Mouse (Mus musculus): ENCODE results near the gene Lmntd2. TPM values are rescaled to one million over a fixed set of nuclear protein-coding genes. Genes with fewer than 3 reads are reported as not detected.

The Lmntd2 gene
- total RNA-seq, 2 experiments from 2014 or later: not detected

- Histone ChIP-seq H3K27ac (peak overlapping the region; percentile 46; the same call in 1 of the 2 replicates), H3K4me3 (no peak overlapping the region; the same call in 1 of the 2 replicates)
- DNase-seq: no peak
- TF ChIP-seq CTCF (IDR thresholded peaks at IDR 0.05): no peak
- intact Hi-C loops (cut with DNase I): loop anchor here (2.0 to 10.0 kb wide), 2 partner anchors 140 to 222 kb away; partner anchors contain the start of genes Pidd1 and Rplp2
These were observed 8.9 kb upstream of the Lmntd2 start for GRCm38 (mm10) chr7:141222696-141223215.

- intact Hi-C loops (cut with DNase I): loop anchor here (2.0 to 10.0 kb wide), 2 partner anchors 141 to 223 kb away; partner anchors contain the start of genes Pidd1 and Rplp2
- Histone ChIP-seq H3K27ac (peak overlapping the region; percentile 46), H3K4me3 (peak overlapping the region; percentile 67)
- TF ChIP-seq CTCF (IDR thresholded peaks at IDR 0.05): no peak
- no peak for DNase-seq
These were observed 8.2 kb upstream of the Lmntd2 start for GRCm38 (mm10) chr7:141222126-141222467.

- intact Hi-C loops (cut with DNase I): loop anchor here (2.0 to 10.0 kb wide), 2 partner anchors 141 to 223 kb away; partner anchors contain the start of genes Pidd1 and Rplp2
- H3K4me3 ChIP-seq: peak overlapping the region; percentile 67
- H3K27ac ChIP-seq: peak overlapping the region; percentile 55
- TF ChIP-seq CTCF (IDR thresholded peaks at IDR 0.05): peak; percentile 15; the same call in 1 of the 2 replicates
- peak; percentile 97 for DNase-seq
These were observed 7.6 kb upstream of the Lmntd2 start for GRCm38 (mm10) chr7:141221249-141222125.

GRCm38 (mm10) chr7:141220377-141220776 lies 6.5 kb upstream of the Lmntd2 start:
- no peak for DNase-seq
- TF ChIP-seq CTCF (IDR thresholded peaks at IDR 0.05): no peak
- Histone ChIP-seq H3K4me3 (no peak overlapping the region), H3K27ac (no peak overlapping the region)
- intact Hi-C loops (cut with DNase I): loop anchor here (10.0 kb wide), 1 partner anchor 224 kb away; the partner anchor contains the start of genes Pidd1 and Rplp2

- intact Hi-C loops (cut with DNase I): loop anchor here (10.0 kb wide), 1 partner anchor 225 kb away; the partner anchor contains the start of genes Pidd1 and Rplp2
- no peak overlapping the region for H3K4me3 ChIP-seq
- TF ChIP-seq CTCF (IDR thresholded peaks at IDR 0.05): no peak
These were observed 5.7 kb upstream of the Lmntd2 start for GRCm38 (mm10) chr7:141219558-141220099.

GRCm38 (mm10) chr7:141218557-141219133 lies 4.8 kb upstream of the Lmntd2 start:
- Histone ChIP-seq H3K4me3 (no peak overlapping the region), H3K27ac (no peak overlapping the region)
- no peak for DNase-seq
- TF ChIP-seq CTCF (IDR thresholded peaks at IDR 0.05): no peak
- intact Hi-C loops (cut with DNase I): no loop called here

More at GRCm38 (mm10) chr7:141219558-141220099, 5.7 kb upstream of the Lmntd2 start:
- H3K27ac ChIP-seq: no peak overlapping the region
- no peak for DNase-seq

- no peak overlapping the region for H3K27ac ChIP-seq
- no peak for TF ChIP-seq CTCF (IDR thresholded peaks at IDR 0.05)
- no peak for DNase-seq
- intact Hi-C loops (cut with DNase I): no loop called here
- no peak overlapping the region for H3K4me3 ChIP-seq
These were observed 4.3 kb upstream of the Lmntd2 start for GRCm38 (mm10) chr7:141218141-141218540.

- DNase-seq: no peak
- H3K4me3 ChIP-seq: no peak overlapping the region
- no peak overlapping the region for H3K27ac ChIP-seq
- TF ChIP-seq CTCF (IDR thresholded peaks at IDR 0.05): no peak
- intact Hi-C loops (cut with DNase I): no loop called here
These were observed 3.6 kb upstream of the Lmntd2 start for GRCm38 (mm10) chr7:141217343-141218013.

- Histone ChIP-seq H3K4me3 (no peak overlapping the region), H3K27ac (no peak overlapping the region)
- no peak for TF ChIP-seq CTCF (IDR thresholded peaks at IDR 0.05)
- intact Hi-C loops (cut with DNase I): no loop called here
- no peak for DNase-seq
These were observed 3.0 kb upstream of the Lmntd2 start for GRCm38 (mm10) chr7:141216894-141217293.

GRCm38 (mm10) chr7:141215880-141216733 lies 2.2 kb upstream of the Lmntd2 start:
- Histone ChIP-seq H3K4me3 (peak overlapping the region; percentile 78), H3K27ac (peak overlapping the region; percentile 57)
- TF ChIP-seq CTCF (IDR thresholded peaks at IDR 0.05): no peak
- DNase-seq: peak; percentile 48
- intact Hi-C loops (cut with DNase I): no loop called here
